Mouse (Mus musculus) lung, embryonic 14.5 days (tissue): Measurements from ENCODE around the gene Slc30a5. TPM values are rescaled to one million over a fixed set of nuclear protein-coding genes. Genes with fewer than 3 reads are reported as not detected.

Source experiments
- ATAC-seq: fragments of 200-750 bp; cut with Nextera tagmentation; 2 replicates; pipeline ENCODE4 v1.8.0; 2017; ENCODE audit warnings: mild to moderate bottlenecking, moderate TSS enrichment, moderate library complexity; ENCODE audit not compliant: insufficient read depth
- DNase-seq: peaks from one replicate; pipeline ENCODE4 v3.0.0-alpha.2; 2015
- H3K27ac ChIP-seq: fragments of 300-500 bp; sonication (generic); 2 replicates; pipeline ENCODE4 v1.5.1; 2014; ENCODE audit warnings: low read depth, mild to moderate bottlenecking, moderate library complexity
- H3K27me3 ChIP-seq: fragments of 300-500 bp; sonication (generic); 2 replicates; pipeline ENCODE4 v1.6.1; 2014; ENCODE audit warnings: low read length, control low read depth; ENCODE audit not compliant: insufficient read depth
- H3K36me3 ChIP-seq: fragments of 300-500 bp; sonication (generic); 2 replicates; pipeline ENCODE4 v1.6.1; 2014; ENCODE audit warnings: control low read depth; ENCODE audit not compliant: insufficient read depth
- H3K4me1 ChIP-seq: fragments of 300-500 bp; sonication (generic); 2 replicates; pipeline ENCODE4 v1.6.1; 2014; ENCODE audit warnings: antibody characterized with exemption, control low read depth; ENCODE audit not compliant: insufficient read depth
- H3K4me2 ChIP-seq: fragments of 300-500 bp; sonication (generic); 2 replicates; pipeline ENCODE4 v1.6.1; 2014; ENCODE audit warnings: mild to moderate bottlenecking
- H3K4me3 ChIP-seq: fragments of 300-500 bp; sonication (generic); 2 replicates; pipeline ENCODE4 v1.5.1; 2014; ENCODE audit warnings: low read depth, low read length
- H3K9ac ChIP-seq: fragments of 300-500 bp; sonication (generic); 2 replicates; pipeline ENCODE4 v1.6.1; 2014
- H3K9me3 ChIP-seq: fragments of 300-500 bp; sonication (generic); 2 replicates; pipeline ENCODE4 v1.6.1; 2016; ENCODE audit warnings: low read depth, low read length, control low read depth
- CTCF ChIP-seq: IDR thresholded peaks from 2 replicates; pipeline ENCODE4 v1.5.1; 2016; ENCODE audit warnings: antibody characterized with exemption, low read depth
- WGBS: fragments of 180-500 bp; shearing (Covaris S2); extraction: QIAGEN DNeasy Blood & Tissue Kit; methylation state at CpG from one replicate; pipeline ENCODE4 v1.1.7; 2014; 5-methylcytosine and 5-hydroxymethylcytosine counted together
- polyA plus RNA-seq: library from polyadenylated mRNA; unstranded; fragments of >200 nt; fragmentation: Nextera tagmentation; extraction: Ambion mirVana; gene quantifications from 2 replicates; pipeline ENCODE4 v1.2.1, GENCODE M21; 2014

The Slc30a5 gene
- 63.3 and 64.6 TPM in 2 replicates for polyA plus RNA-seq

- H3K27me3 ChIP-seq: no peaks in the 10 kb centered on the region
- H3K4me1 ChIP-seq: peaks cover 5% of the 10 kb centered on the region; the same call in 1 of the 2 replicates
- ATAC-seq (peak; percentile 98), DNase-seq (peak; percentile 100)
- H3K9ac ChIP-seq: peak within 1 kb of the TSS; percentile 95
- H3K36me3 ChIP-seq: peaks cover 4% of the 10 kb centered on the region
- TF ChIP-seq CTCF: peak; percentile 84
- H3K4me3 ChIP-seq: peak within 1 kb of the TSS; percentile 96
- WGBS: under 1% methylated on average over 93 of the region's 94 CpGs
- peak within 1 kb of the TSS; percentile 92 for H3K27ac ChIP-seq
- H3K9me3 ChIP-seq: no peaks in the 10 kb centered on the region
- H3K4me2 ChIP-seq: peak within 1 kb of the TSS; percentile 88
Observed at GRCm38 (mm10) chr13:100832741-100833639, at the start of gene Slc30a5. Slc30a5 (minus strand) TSS chr13:100833427.

- Histone ChIP-seq H3K4me2 (no peak overlapping the region), H3K36me3 (no peaks in the 10 kb centered on the region), H3K9ac (no peak overlapping the region), H3K4me3 (no peak overlapping the region), H3K9me3 (no peaks in the 10 kb centered on the region), H3K27me3 (no peaks in the 10 kb centered on the region), H3K4me1 (no peaks in the 10 kb centered on the region), H3K27ac (no peak overlapping the region)
- TF ChIP-seq CTCF: no peak
- 70% methylated on average over 2 of the region's 2 CpGs for WGBS
- ATAC-seq: no peak
- DNase-seq: no peak
Observed at GRCm38 (mm10) chr13:100881944-100882343, 48.7 kb upstream of the Slc30a5 start.

- 82% methylated on average over 3 of the region's 3 CpGs for WGBS
- DNase-seq: no peak
- no peak for TF ChIP-seq CTCF
Observed at GRCm38 (mm10) chr13:100879806-100880205, 46.6 kb upstream of the Slc30a5 start.

GRCm38 (mm10) chr13:100879326-100879725 lies 46.1 kb upstream of the Slc30a5 start:
- TF ChIP-seq CTCF: no peak
- ATAC-seq (no peak), DNase-seq (no peak)
- no peak overlapping the region for H3K27ac ChIP-seq
- WGBS: 59% methylated on average over 3 of the region's 3 CpGs
- H3K9ac ChIP-seq: no peak overlapping the region
- no peaks in the 10 kb centered on the region for H3K4me1 ChIP-seq
- no peak overlapping the region for H3K4me2 ChIP-seq
- no peaks in the 10 kb centered on the region for H3K36me3 ChIP-seq
- no peak overlapping the region for H3K4me3 ChIP-seq
- no peaks in the 10 kb centered on the region for H3K27me3 ChIP-seq
- no peaks in the 10 kb centered on the region for H3K9me3 ChIP-seq

More at GRCm38 (mm10) chr13:100879806-100880205, 46.6 kb upstream of the Slc30a5 start:
- Histone ChIP-seq H3K27me3 (no peaks in the 10 kb centered on the region), H3K4me3 (no peak overlapping the region), H3K4me2 (no peak overlapping the region), H3K4me1 (no peaks in the 10 kb centered on the region), H3K9me3 (no peaks in the 10 kb centered on the region), H3K36me3 (no peaks in the 10 kb centered on the region), H3K27ac (no peak overlapping the region), H3K9ac (no peak overlapping the region)
- no peak for ATAC-seq

- no peak overlapping the region for H3K27ac ChIP-seq
- H3K27me3 ChIP-seq: no peaks in the 10 kb centered on the region
- H3K4me1 ChIP-seq: no peaks in the 10 kb centered on the region
- no peak overlapping the region for H3K4me2 ChIP-seq
- H3K9me3 ChIP-seq: no peaks in the 10 kb centered on the region
- H3K9ac ChIP-seq: no peak overlapping the region
- H3K36me3 ChIP-seq: no peaks in the 10 kb centered on the region
- no peak overlapping the region for H3K4me3 ChIP-seq
- DNase-seq (peak; percentile 39), ATAC-seq (no peak)
- 54% methylated on average over 3 of the region's 3 CpGs for WGBS
- no peak for TF ChIP-seq CTCF
Observed at GRCm38 (mm10) chr13:100878264-100878663, 45.0 kb upstream of the Slc30a5 start.

GRCm38 (mm10) chr13:100877703-100878102 lies 44.5 kb upstream of the Slc30a5 start:
- Histone ChIP-seq H3K4me3 (no peak overlapping the region), H3K27me3 (no peaks in the 10 kb centered on the region), H3K36me3 (no peaks in the 10 kb centered on the region), H3K27ac (no peak overlapping the region), H3K4me1 (no peaks in the 10 kb centered on the region), H3K4me2 (no peak overlapping the region), H3K9me3 (no peaks in the 10 kb centered on the region), H3K9ac (no peak overlapping the region)
- no peak for DNase-seq
- WGBS: 89% methylated on average over 3 of the region's 3 CpGs
- ATAC-seq: no peak
- TF ChIP-seq CTCF: no peak

GRCm38 (mm10) chr13:100875103-100875502 lies 41.9 kb upstream of the Slc30a5 start:
- no peak for DNase-seq

More at GRCm38 (mm10) chr13:100875103-100875502, 41.9 kb upstream of the Slc30a5 start:
- no peak for ATAC-seq
- Histone ChIP-seq H3K4me2 (no peak overlapping the region), H3K4me1 (no peaks in the 10 kb centered on the region), H3K9me3 (no peaks in the 10 kb centered on the region), H3K27ac (no peak overlapping the region), H3K4me3 (no peak overlapping the region), H3K9ac (no peak overlapping the region), H3K36me3 (no peaks in the 10 kb centered on the region), H3K27me3 (no peaks in the 10 kb centered on the region)
- no peak for TF ChIP-seq CTCF
- 49% methylated on average over 4 of the region's 4 CpGs for WGBS
